Mouse (Mus musculus): ENCODE results near the gene Hat1.
"Not testable (repeated sequence)": the region's sequence is repeated elsewhere in the genome, so short reads cannot be mapped to it uniquely, and the experiment has no call there.

The Hat1 gene

DNA sequence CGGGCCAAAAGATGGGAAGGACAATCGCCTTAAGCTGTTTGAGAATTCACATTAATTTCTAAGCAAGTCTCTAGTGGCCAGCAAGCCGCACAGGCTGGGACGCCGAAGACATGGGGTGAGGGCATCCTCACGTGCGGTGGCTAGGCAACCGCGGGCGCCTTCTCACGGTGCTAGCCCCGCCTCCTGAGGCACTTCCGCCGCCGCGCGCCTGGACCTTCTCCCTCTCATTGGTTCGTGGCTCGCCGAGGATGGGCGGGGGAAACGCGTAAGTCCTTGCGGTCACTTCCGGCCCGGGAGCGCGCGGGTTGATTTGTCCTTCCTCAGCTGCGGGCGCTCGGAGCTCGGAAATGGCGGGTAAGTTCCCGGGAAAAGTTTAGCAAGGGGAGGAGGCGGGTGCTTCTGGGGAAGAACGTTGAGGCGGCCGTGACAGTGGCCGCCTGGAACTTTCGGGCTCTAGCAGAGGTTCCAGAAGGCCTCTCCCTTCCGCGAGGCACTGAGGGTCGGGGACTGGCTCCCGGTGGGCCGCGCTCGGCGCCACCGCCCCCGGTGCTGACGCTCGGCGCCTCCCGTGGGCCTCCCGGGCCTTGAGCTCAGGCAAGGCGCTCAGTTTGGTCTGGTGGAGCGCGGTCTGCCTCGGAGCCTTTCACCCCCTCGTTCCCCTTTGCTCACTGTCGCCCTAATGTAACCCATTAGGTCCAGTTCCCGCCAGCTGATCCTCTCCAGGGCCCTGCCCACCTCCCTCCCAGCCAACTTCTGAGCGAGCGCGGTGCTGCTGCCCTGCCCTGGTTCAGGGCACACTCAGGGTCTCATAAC lies at the start of gene Hat1:
TSS of gene Hat1 (plus strand) at position 8 of the 813 bp plus-strand sequence.
- peak; percentile 98 for DNase-seq (ENCODE audit: low spot score)

DNA sequence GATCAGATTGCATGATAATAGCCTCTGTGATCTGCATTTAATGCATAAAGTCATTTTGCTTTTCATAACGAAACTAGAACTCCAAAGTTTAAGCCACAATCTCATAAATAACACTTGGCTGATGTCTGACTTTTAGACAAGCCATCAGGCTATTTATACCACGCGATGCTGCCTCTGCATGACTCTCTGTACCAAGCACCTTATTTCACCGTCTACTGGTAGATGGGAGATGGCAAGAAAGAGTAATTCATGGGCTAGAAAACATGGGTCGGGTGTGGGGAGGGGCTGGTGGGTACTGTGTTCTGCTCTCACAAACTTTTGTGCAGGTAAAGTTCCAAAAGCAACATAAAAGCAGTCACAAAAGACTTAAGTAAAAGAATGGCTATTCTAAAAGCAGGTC lies 48.6 kb upstream of the Hat1 start:
- no peak for DNase-seq (ENCODE audit: low spot score)

DNA sequence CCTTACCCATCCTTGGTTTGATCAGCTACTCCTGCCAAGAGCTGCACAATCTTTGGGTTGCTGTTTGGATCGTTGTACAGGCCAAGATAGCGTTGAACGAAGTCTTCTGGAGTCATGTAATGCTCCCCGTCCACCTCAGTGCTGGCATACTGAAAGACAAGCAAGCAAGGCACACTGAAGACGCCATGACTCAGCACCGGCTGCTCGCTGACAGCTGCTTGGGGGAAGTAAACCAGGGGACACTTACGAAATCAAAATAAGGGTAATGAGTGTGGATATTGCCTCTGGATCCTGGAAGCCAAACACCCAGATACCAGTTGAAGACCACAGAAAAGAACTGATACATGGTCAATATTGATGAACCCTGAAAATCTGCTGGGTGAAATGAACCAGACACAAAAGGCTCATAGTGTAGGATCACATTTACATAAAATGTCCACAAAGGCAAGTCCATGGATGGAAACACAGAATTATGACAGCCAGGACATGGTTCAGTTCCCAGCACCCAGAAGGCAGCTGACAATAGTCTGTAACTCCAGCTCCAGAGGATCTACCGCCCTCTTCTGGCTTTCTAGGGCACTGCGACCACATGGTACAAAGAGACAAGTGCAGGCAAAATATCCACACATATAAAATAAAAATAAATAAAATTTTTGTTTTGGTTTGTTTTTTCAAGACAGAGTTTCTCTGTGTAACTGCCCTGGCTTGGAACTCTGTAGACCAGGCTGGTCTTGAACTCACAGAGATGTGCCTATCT lies 44.7 kb upstream of the Hat1 start:
- DNase-seq (ENCODE audit: low spot score): no peak

DNA sequence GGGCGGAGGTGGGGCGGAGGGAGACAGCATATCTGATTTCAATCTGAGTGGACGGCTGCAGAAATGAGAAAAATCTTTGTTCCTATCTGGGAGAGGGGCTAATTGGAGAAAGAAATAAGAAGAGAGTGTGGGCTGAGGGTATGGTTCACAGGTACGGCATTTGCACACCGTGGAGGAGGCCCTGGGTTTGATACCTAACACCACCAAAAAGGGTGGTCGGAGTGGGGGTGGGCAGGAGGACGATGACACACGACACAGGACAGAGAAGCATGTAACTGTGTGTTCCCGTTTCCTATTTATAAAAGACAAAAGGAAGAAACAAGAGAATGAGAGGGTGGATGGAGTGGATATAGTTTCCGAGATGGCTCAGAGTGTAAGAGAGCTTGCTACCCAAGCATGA lies 41.6 kb upstream of the Hat1 start:
- DNase-seq (ENCODE audit: low spot score): no peak

DNA sequence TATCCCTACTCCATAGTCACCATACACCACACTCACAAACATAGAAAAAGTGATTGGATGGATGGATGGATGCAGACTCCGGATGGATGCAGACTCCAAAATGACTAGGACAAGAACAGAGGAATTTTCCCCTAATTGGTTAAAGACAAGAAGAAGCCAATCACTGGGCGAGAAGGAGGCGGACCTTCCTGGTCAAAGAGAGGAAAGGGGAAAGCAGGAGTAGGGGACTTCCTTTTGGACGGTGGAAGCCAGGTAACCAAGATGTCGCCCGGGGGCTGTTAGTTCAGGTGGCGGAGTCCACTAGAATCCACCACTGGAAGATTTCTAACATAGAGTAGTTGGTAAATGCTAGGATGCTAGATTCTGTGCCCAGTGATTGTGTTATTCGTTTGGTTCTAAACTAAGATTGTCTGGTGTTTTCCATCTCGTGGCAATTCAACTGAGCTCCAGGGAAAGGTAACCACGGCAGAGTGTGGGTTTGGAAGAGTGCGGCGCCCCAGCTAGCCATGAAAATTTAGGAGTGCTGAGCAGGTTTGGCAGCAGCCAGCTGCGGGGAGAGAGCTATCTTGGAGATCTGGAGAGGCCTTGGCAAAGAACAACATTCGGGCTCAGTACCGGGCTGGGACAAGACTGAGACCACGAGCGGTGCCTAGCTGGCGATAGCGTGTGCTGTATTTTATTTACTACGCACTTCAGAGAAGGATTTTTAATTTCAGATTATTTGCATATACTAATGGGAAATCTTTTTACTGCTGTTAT lies 40.8 kb upstream of the Hat1 start:
- DNase-seq (ENCODE audit: low spot score): no peak

DNA sequence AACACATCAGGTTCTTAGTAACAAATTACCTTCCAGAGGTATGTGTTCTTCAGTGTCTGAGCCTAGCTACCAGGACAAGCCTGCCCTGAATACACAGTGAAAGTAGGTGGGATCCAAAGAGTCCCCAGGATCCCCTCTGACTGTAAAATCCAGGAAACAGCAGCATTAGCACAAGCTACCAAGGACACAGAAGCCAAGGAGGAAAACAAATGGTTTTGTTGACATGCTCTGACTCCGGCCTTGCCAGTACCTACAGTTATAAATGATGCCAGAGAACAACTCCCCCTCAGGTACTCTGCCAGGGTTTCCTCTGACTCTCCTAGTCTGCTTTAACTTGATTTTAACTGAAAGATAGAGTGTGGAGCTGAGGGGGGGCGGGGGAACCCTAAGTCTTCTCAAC lies 39.2 kb upstream of the Hat1 start:
- no peak for DNase-seq (ENCODE audit: low spot score)

DNA sequence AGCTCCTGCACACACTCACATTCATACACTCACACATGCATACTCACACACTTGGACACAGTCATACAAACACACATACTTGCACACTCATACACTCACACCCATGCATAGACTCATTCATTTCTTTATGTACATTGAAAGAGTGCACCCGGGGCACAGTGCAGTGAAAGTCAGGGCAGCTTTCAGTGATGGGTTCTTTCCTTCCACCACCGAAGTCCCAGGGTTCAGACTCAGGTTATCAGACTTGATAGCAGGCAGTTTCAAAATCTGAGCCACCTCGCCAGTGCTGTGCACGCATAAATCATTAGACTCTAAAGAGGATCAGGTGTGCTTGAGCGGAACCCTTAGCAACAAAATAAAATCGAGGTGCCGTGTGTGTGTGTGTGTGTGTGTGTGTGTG lies 38.6 kb upstream of the Hat1 start:
- DNase-seq (ENCODE audit: low spot score): no peak

DNA sequence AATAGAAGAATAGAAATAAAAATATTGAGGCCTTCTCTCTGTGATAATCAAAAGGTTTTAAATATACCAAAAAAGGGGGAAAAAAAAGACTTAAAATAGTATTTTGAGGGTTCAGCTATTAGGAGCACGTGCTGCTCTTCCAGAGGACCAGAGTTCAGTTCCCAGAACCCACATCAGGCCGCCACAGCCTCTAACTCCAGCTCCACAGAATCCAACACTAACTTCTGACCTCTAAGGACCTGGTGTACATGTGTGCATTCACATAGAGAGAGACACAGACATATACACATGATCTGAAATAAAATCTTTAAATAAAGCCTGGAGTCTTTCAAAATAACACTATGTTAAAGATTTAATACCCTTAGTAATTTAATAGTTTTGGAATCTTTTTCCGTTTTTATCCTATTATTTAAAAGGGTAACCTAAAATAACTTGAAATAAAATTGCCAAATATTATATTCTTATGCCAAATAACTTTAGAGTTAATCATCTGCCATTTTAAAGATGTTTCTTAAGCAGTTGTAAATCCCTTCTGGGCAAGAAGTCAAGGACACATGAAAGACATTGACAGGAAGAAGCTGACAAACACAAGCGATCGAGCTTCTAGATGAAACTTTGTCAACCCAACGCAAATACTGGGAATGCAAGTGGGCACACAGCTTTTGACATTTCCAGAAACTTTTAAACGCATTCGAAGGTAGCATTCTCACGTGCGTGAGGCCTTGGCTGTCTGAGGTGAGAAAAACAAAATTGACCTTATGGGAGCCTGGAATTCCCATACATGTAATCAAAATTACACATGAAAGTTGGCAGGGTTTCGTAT lies 37.6 kb upstream of the Hat1 start:
- no peak for DNase-seq (ENCODE audit: low spot score)

DNA sequence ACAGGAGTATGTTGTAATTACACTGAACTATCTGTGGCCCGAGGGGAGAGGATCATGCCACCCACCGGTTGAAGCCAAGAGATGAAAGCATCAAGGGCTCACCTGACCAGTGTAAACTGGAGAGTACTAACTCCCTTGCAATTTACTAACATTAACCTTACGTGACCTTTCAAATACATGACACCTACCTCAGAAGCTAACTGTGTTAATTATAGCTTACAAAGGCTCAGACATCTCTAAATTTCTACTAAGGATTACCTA lies 37.1 kb upstream of the Hat1 start:
- no peak for DNase-seq (ENCODE audit: low spot score)

DNA sequence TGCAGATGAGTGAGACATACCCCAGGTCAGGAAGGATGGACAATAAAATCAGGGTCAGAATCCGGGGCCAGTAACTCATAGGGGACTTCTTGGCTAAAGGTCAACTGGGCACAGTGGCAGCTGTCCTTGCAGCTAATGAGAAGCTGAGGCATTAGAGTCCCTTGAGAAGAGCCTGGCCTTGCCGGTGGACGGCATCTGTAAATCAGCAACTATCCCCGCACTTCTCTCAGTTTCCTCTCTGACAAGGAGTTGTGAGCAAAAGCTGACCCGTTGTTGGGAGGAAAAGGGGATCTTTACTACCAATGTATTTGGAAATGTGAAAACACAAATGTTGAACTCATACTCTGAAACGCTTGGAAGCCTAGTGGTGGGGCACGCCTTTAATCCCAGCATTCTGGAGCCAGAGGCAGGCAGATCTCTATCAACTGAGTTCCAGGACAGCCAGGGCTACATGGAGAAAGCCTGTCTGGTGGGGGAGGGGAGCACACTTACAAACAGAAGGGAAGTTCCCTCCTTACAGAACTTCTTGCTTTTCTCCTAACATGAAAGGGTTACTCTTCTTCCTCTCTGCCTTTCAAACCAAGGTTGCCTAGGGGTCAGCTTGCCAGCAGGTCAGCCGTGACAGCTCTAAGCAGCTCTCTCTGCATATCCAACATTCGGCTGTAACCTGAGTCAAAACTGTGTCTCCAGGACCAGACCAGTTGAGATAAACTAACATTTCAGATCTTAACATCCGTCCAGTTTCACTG lies 35.3 kb upstream of the Hat1 start:
- no peak for DNase-seq (ENCODE audit: low spot score)

DNA sequence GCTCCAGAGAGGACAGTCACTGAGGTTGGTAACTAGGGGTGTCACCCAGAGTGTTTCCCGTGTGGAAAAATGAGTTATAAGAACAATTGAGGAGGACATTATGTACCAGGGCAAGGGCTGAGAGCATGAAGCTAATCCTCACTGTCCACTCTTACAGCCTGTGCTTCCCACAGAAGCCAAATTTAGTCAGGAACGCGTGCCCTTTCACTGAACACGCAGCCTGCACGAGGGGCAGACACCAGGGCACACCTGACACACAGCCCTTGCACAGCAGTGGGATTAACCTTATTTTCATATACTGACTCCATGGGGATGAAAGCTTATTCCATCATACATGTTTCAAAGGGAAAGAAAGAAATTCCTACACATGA lies 34.7 kb upstream of the Hat1 start:
- no peak for DNase-seq (ENCODE audit: low spot score)

DNA sequence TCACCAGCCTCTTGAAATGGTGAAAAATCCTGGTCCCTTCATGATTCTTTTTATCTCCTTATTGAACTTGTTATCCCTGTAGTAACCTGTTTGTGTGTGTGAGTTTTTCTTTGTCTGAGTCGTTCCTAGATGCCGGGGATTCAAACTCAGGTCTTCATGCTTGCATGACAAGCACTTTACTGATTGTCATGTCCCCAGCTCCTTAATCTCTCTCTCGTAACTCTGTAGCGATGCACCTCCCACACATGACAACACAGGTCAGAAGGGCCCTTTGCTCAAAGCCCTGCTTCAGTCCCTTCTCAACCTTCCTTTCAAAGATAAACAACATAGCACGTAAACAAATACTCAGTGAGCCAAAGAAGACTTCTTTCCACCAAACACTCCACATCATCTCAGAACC lies 30.4 kb upstream of the Hat1 start:
- DNase-seq (ENCODE audit: low spot score): no peak

DNA sequence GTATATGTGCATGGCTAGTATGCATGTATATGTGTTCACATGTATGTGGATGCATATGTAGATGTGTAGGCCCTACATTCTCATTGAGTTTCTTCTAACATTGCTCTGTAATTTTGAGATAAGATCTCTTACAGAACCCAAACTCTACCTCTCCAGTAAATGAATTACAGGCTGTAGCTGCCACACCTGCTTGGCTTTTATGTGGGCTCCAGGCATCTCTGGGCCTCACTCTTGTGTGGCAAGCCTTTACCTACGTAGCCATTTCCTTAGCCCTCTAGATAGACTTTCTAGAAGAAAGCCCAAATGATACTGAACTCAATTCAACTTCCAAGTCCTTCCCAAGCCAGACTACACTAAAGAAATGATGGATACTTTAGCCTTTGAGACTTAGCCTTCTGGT lies 28.6 kb upstream of the Hat1 start:
- DNase-seq (ENCODE audit: low spot score): no peak

DNA sequence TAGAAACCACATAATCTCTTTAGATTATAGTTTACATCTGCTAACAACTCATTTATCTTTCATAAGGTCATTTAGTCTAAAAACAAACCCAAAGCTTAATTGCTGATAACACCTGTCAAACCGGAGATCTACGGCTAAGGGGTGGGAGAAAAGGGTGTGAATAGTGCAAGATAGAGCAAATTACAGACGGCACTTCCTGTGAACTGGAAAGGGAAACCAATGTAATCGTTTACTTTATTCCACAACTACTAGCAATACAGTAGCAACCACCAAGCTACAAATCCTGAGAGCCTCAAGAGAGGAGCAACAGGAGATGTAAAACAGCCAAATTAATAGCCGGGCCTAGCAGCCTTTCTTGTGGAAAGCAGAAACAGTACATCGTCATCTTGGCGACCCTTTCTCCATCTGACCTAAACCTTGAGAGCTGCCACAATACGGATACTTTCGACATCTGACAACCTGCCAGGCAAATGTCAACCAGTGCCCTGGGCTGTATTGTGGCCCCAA lies 22.1 kb upstream of the Hat1 start:
- no peak for DNase-seq (ENCODE audit: low spot score)

DNA sequence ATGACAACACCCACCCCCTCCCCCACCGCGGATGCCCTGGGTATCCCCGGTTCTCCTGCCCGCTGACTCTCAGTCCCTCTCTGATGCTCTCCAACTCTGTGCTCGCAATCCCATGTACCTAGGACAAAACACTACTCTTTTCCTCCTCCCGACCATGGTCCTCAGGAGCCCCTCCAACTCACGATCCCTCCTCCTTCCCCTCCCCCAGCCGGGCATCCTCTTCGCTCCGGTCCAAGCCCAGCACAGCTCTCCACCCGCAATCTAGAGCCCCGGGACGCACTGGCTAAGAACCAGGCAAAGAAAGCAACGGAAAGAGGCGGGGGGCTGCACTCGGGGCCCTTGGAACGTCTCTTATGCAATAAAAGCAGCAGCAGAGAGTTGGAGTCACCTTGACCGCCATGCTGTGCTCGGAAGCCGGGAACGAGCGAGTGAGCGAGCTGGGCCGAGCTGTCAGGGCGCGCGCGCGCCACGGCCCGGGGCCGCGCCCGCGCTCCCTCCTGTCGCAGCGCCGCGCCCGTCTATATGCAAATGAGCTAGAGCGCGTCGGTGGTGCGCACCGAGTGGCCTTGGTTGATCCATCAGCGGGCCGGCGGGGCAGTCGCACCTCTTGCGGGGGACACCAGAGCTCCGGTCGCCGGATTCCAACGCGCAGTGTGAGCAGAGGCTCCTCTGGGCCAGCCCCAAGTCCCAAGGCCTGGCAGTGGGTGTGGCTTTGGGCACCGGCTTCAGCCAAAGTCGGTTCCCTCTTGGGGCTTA lies 21.5 kb upstream of the Hat1 start, which contains the start of gene Slc25a12:
TSS of gene Slc25a12 (minus strand) at position 625 of the 756 bp plus-strand sequence.
- DNase-seq (ENCODE audit: low spot score): peak; percentile 66

DNA sequence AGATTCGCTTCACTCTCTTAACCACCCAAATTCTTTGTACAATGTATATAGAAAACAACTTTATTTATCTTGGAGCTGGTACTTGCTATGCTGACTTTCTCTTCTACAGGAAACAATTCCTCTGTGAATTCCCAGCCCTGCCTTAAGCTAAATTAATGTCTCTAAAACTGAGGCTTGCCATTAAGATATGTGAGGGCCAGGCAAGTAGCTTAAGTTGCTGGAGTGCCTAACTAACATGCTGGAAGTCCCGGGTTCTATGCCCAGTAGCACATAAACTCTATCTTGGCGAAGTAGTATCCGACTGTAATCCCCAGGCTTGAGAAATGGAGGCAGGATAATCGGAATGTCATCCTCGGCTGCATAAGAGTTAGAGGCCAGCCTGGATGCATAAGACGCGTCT lies 20.7 kb upstream of the Hat1 start:
- DNase-seq (ENCODE audit: low spot score): no peak

DNA sequence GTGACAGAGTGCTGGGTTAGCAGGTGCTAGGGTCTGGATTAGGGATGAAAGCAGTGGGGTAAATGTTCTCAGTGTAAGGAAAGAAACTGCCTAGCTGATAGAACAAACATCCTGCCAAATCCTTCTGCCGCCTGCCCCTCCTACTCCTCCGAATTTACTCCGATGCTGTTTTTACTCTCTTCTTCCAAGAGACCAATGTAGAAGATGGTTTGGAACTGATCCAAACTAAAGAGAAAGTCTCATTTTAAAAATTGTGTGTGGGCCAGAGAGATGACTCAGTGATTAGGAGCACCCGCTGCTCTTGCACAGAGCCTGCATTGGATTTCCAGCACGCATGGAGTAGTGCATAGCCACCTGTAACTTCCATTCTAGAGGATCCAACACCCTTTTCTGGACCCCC lies 17.0 kb upstream of the Hat1 start:
- no peak for DNase-seq (ENCODE audit: low spot score)

DNA sequence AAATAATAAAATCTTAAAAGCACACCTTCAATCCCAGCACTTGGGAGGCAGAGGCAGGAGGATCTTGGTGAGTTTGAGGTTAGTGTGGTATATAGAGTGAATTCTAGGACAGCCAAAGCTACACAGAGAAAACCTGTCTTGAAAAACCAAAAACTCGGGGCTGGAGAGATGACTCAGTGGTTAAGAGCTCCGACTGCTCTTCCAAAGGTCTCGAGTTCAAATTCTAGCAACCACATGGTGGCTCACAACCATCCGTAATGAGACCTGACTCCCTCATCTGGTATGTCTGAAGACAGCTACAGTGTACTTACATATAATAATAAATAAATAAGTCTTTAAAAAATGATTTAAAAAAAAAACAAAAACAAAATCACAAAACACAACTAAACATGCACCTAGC lies 16.5 kb upstream of the Hat1 start:
- not testable (repeated sequence) for DNase-seq (ENCODE audit: low spot score)

DNA sequence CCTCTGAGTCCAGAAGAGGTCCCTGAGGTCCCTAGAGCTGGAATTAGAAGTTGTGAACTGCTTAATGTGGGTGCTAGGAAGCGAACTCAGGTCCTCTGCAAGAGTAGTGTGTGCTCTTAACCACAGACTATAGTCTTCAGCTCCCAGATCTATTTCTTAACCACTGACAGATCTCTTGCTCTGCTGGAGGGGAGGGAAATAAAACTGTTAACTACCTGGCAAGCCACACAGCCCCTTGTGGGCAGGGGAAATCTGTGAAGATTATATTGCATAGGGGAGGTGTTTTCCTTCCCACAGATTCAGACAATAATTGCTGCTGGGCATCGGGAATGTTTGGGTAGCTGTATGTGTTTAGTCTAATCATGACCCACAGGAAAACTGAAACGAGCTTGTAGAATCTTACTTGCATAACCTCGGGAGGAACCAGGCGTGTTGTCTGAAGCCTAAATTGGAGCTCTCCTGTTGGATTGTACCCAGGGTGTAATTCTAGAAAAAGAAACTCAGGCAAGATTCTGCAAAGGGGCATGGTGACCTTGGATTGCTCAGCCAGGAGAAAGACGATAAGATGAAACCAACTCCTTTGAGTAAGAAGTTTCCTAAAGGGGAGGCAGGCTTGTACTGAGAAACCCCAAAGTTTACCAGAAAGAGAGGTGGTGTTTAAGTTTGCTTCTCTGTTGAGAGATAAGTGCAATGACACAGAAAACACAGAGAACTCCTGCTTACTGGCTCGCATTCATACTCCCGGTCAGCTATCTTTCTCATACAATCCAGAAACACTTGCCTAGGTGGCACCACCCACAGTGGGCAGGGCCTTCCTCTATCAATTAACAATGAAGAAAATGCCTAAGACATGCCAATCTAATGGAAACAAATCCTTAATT lies 14.2 kb upstream of the Hat1 start:
- DNase-seq (ENCODE audit: low spot score): peak; percentile 29

Measured in testis, postnatal 14 days (tissue).